In the genomic region with DNA sequence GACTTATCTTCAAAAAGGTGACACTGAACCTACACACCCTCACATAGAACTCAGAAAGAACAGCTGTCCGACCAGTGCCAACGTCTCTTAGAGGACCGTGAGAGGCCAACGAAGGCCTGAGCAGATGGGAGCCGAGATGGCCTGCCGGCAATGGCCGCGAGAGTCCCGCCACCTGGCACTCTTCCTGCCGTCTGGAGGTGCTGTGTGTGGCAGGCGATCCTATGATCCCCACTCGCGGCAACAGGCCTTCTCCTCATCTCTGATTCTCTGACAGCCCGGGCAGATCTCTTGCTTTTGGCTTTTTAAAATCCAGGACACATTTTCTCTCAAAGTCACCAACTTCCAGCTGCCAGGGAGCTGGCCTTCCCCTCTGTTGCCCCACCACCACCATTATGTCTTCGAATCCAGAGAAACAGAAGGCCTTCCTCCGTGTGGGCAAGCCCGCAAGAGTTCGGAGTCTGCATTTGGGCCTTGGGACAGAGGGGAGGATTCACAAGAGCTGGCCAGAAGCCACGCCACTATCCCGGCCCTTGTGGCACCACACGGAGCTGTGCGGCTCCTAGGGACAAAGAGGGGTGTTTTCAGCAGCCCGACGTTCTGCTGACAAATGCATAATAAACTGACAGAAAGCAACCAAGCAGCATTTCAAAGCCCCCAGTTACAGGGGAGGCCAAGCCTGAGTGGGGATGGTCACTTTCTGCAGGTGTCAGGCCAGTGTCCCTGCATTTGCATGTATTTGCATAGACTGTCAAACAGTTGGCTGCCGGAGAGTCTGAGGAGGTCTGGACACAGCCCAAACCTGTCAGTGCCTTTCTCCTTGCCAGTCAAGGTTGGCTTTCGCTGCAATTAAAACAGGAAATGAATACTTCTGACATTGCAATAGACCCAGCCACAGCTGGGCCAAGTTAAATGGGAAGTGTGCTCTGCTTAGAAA, we compare ENCODE assay signal across 10 mouse cellular contexts. TPM values are rescaled to one million over a fixed set of nuclear protein-coding genes. Genes with fewer than 3 reads are reported as not detected.
DNase-seq lines count a peak whose midpoint lies in the region; ATAC-seq lines count a peak whose summit lies in the region.
"Had no signal": no experiment of that assay in that cellular context is flagged by ENCODE, and none has a peak within 500 bp of the region (broad histone marks: within the 10 kb centered on the region; RNA-seq: fewer than 3 reads in every experiment).

No protein-coding gene starts in this region.

- H3K9ac ChIP-seq in liver, embryonic 11.5 days (ENCODE audit: low read depth, low read length) = no peak overlapping the region

- DNase-seq in ovary, postnatal 36 days (ENCODE audit: low spot score) = peak; percentile 7
- no peak for DNase-seq in ovary, adult 18-20 months (ENCODE audit: low spot score)
- DNase-seq in layer of hippocampus, adult 8-10 months (ENCODE audit: low spot score in 2 of 2) = peak; percentile 56 to 61
- DNase-seq in retina, postnatal 1 day = peak; percentile 63
- no peak for DNase-seq in liver, embryonic 11.5 days (ENCODE audit: low spot score)
- no peak for DNase-seq in gastrocnemius, adult 18-20 months (ENCODE audit: low spot score)
- no peak for DNase-seq in gastrocnemius, postnatal 4 days (ENCODE audit: low spot score in 2 of 2)

- ATAC-seq in common myeloid progenitor, adult 5-6 weeks (replicated peaks; ENCODE audit: low read depth, poor library complexity, severe bottlenecking) = peak; percentile 81
- ATAC-seq in liver, embryonic 11.5 days (replicated peaks; ENCODE audit: low FRiP score) = no peak

- H3K4me2 ChIP-seq in liver, embryonic 11.5 days = no peak overlapping the region

- 52% methylated on average over 26 of the region's 26 CpGs for WGBS in liver, embryonic 11.5 days

- no peaks in the 10 kb centered on the region for H3K4me1 ChIP-seq in liver, embryonic 11.5 days (replicated peaks; ENCODE audit: control insufficient read depth, insufficient read depth, low read length)
- H3K4me1 ChIP-seq: megakaryocyte, embryonic 14.5 days had no signal

- no peak overlapping the region for H3K4me3 ChIP-seq in liver, embryonic 11.5 days (ENCODE audit: low read depth, low read length)
- H3K4me3 ChIP-seq: megakaryocyte, embryonic 14.5 days had no signal

- H3K27ac ChIP-seq in liver, embryonic 11.5 days (ENCODE audit: low read depth, low read length) = no peak overlapping the region

- H3K27me3 ChIP-seq in liver, embryonic 11.5 days (replicated peaks; ENCODE audit: control insufficient read depth, insufficient read depth, low read length) = peaks cover 49% of the 10 kb centered on the region

- no peaks in the 10 kb centered on the region for H3K36me3 ChIP-seq in liver, embryonic 11.5 days (ENCODE audit: control insufficient read depth, insufficient read depth, low read length)

- no peaks in the 10 kb centered on the region for H3K9me3 ChIP-seq in liver, embryonic 11.5 days (ENCODE audit: control insufficient read depth, low read length)
- H3K9me3 ChIP-seq: megakaryocyte, embryonic 14.5 days had no signal

RNA-seq across cellular contexts. Expression of a gene that starts 34.5 kb away (rescaled TPM):
- not detected in 2 replicates for total RNA-seq in common myeloid progenitor, adult 5-6 weeks (2017)
- 100 to 1,000 TPM in 1 of 4 experiments, 10 to 100 TPM in 3; 86.9 to 110 (median 89.6) TPM for total RNA-seq in layer of hippocampus, adult 8-10 months (2022)
- polyA plus RNA-seq in liver, embryonic 11.5 days (2014; fragmentation: Nextera tagmentation; extraction: Ambion mirVana) = not detected in 2 replicates
- total RNA-seq in gastrocnemius, adult 18-20 months (2021) = not detected
- total RNA-seq in gastrocnemius, postnatal 4 days (2021) = under 1 TPM in 1 of 2 experiments, not detected in 1; 0.25 TPM
- total RNA-seq: heart, postnatal 14 days had no signal

Comparison
In these comparisons a context has a peak if more than half of its experiments do, and no peak if none do; other contexts are left out.
1. DNase-seq: peak in ovary, postnatal 36 days (single experiment), layer of hippocampus, adult 8-10 months (2 of 2) and retina, postnatal 1 day (single experiment); none in ovary, adult 18-20 months (single experiment), liver, embryonic 11.5 days (single experiment), gastrocnemius, adult 18-20 months (single experiment) and gastrocnemius, postnatal 4 days (0 of 2).
2. RNA of a gene that starts 34.5 kb away (total RNA-seq): 86.9 to 110 TPM in layer of hippocampus, adult 8-10 months; 0.25 TPM in gastrocnemius, postnatal 4 days, not detected in common myeloid progenitor, adult 5-6 weeks and not detected in gastrocnemius, adult 18-20 months; every median in the first group is over 10 times any median in the second.